Mouse (Mus musculus) heart, adult 2 months (tissue): Measurements from ENCODE around the gene Stxbp5. TPM values are rescaled to one million over a fixed set of nuclear protein-coding genes. Genes with fewer than 3 reads are reported as not detected.

Experiments
- DNase-seq, 2 experiments: peaks; one replicate each; pipeline ENCODE4 v3.0.0; 2021
- H3K27ac ChIP-seq: fragments of 200-600 bp; 2 replicates; pipeline ENCODE4 v1.8.1; 2022
- H3K27me3 ChIP-seq: fragments of 200-500 bp; 2 replicates; pipeline ENCODE4 v1.6.1; 2012; ENCODE audit warnings: mild to moderate bottlenecking, low read length, inconsistent platforms, mixed read lengths; ENCODE audit not compliant: control insufficient read depth, insufficient read depth
- H3K36me3 ChIP-seq: fragments of 200-500 bp; 2 replicates; pipeline ENCODE4 v1.6.1; 2012; ENCODE audit warnings: low read length, inconsistent platforms; ENCODE audit not compliant: control insufficient read depth, insufficient read depth
- H3K4me1 ChIP-seq: fragments of 200-500 bp; 2 replicates; pipeline ENCODE4 v1.6.1; 2011; ENCODE audit warnings: low read length; ENCODE audit not compliant: control insufficient read depth, insufficient read depth
- H3K4me3 ChIP-seq: fragments of 200-600 bp; 2 replicates; pipeline ENCODE4 v1.8.1; 2022
- H3K79me2 ChIP-seq: fragments of 200-500 bp; replicated peaks from 2 replicates; pipeline ENCODE4 v1.6.1; 2012; ENCODE audit warnings: mild to moderate bottlenecking, inconsistent platforms, low read length, moderate library complexity, mixed read lengths; ENCODE audit not compliant: control insufficient read depth, insufficient read depth
- H3K9ac ChIP-seq: fragments of 200-500 bp; 2 replicates; pipeline ENCODE4 v1.6.1; 2012; ENCODE audit warnings: low read depth, mild to moderate bottlenecking, control low read depth, inconsistent platforms, low read length, mixed read lengths
- CTCF ChIP-seq: fragments of 200-600 bp; IDR thresholded peaks from 2 replicates; pipeline ENCODE4 v1.8.1; 2022; ENCODE audit warnings: antibody characterized with exemption, mild to moderate bottlenecking, moderate library complexity
- EP300 ChIP-seq: fragments of 200-500 bp; IDR thresholded peaks from 2 replicates; pipeline ENCODE4 v1.6.1; 2011; ENCODE audit warnings: low read depth, low read length, control low read depth; ENCODE audit not compliant: insufficient read depth
- POLR2A ChIP-seq: fragments of 200-500 bp; IDR thresholded peaks from 2 replicates; pipeline ENCODE4 v1.6.1; 2011; ENCODE audit warnings: mild to moderate bottlenecking, low read depth, low read length, control low read depth; ENCODE audit not compliant: insufficient read depth
- WGBS: fragments of 180-500 bp; shearing (Covaris S2); methylation state at CpG from one replicate; pipeline ENCODE4 v1.1.7; 2018; 5-methylcytosine and 5-hydroxymethylcytosine counted together
- intact Hi-C: fragments of 180-260 bp; cut with DNase I; formaldehyde crosslinking; loops from one replicate; pipeline ENCODE4 v1.15.1; 2025
- polyA plus RNA-seq: library from polyadenylated mRNA; depleted of rRNA; stranded (reverse); fragments of >200 nt; gene quantifications from 2 replicates; pipeline ENCODE4 v1.2.3, GENCODE M21; 2012; rRNA removed
- total RNA-seq, 2 experiments: library from RNA; stranded (reverse); gene quantifications; 2 replicates each; pipeline ENCODE4 v1.2.3; 2021

Gene Stxbp5
- total and polyA plus RNA-seq, 3 experiments = 8.4 to 13.7 (median 11.9) TPM

DNA sequence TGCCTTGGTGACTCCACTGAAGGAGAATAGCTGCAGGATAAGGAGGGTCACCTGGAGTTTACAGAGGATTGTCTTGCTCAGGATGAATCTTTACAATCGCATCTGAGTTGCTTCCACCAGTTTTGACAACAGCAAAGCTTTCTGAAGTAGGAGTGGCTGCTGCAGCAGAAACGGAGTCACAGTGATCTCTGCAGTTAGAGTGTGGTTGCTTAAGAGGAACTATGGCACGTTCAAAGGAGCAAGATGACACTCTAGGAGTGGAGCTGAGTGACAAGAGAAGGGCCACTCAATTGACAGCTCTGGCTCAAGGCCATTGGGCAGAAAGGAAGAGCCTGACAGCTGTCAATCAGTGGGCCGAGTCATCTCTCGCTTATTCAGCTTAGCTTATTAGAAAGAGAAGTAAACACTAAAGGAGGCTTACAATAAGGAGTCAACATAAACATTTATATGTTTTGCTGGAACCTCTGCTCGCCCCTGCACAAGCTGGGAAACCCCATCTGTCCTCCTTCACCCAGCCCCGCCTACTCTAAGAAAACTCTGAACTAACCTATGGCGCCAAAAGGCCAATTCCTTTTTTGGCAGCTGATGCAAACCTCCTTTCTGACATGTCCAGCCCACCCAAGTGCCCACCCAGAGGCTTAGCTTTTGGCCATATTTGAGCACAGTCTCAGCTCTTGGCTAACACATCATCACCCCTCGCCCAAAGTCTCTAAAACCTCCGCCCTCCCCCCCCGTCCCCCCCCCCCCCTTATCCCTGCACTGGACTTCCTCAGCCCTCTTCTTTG, 178.2 kb downstream of the Stxbp5 start:
- Histone ChIP-seq H3K27me3 (no peaks in the 10 kb centered on the region), H3K27ac (no peak overlapping the region), H3K9ac (no peak overlapping the region), H3K79me2 (no peaks in the 10 kb centered on the region), H3K4me3 (no peak overlapping the region), H3K4me1 (no peaks in the 10 kb centered on the region), H3K36me3 (no peaks in the 10 kb centered on the region)
- DNase-seq = no peak
- 82% methylated on average over 11 of the region's 11 CpGs for WGBS
- intact Hi-C loops = no loop called here
- TF ChIP-seq EP300 = no peak
- no peak for TF ChIP-seq CTCF
- no peak for TF ChIP-seq POLR2A

DNA sequence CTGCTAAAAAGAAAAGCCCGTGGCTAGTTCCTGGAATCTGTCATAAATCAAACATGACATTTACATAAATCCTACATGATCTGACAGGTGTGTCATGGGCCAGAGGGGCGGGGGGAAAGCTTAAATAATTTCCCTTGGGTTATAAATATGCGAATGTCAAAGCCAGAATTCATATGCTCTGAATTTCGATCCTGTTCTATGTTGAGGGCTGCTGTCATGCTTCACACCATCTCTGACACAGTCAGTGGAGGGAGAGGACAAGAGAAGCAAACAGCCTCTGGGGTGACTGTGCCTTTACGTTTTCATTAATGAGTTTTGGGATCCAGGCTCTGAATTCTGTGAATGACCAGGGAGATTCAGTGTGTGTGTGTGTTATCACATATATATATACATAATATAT, 180.9 kb downstream of the Stxbp5 start:
- TF ChIP-seq CTCF (no peak), POLR2A (no peak), EP300 (no peak)
- Histone ChIP-seq H3K4me1 (no peaks in the 10 kb centered on the region), H3K27ac (no peak overlapping the region), H3K4me3 (no peak overlapping the region), H3K9ac (no peak overlapping the region), H3K79me2 (no peaks in the 10 kb centered on the region), H3K36me3 (no peaks in the 10 kb centered on the region), H3K27me3 (no peaks in the 10 kb centered on the region)
- no peak for DNase-seq
- WGBS = 73% methylated on average over 5 of the region's 5 CpGs
- intact Hi-C loops = no loop called here

DNA sequence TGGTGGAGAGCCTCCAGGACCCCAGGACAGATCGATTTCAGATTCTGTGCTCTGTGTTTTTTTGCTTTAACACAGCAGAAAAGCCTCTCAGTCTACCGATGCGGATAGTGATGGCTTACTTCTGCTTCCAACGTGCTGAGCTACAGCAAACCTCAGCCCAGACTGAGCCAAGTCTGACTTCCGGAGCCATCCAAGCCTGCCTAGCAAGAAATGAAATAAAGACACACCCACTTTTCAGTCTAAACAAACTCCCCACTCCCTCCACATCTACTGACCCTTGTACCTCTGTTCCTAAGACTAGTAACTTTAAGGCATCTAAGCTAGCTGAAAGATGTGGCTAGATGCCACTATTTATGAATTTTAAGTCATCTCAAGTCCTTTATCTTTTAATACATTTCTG, 182.8 kb downstream of the Stxbp5 start:
- intact Hi-C loops = no loop called here
- WGBS = 48% methylated on average over 5 of the region's 5 CpGs
- Histone ChIP-seq H3K27me3 (no peaks in the 10 kb centered on the region), H3K4me1 (no peaks in the 10 kb centered on the region), H3K36me3 (no peaks in the 10 kb centered on the region), H3K27ac (no peak overlapping the region), H3K4me3 (no peak overlapping the region), H3K79me2 (no peaks in the 10 kb centered on the region), H3K9ac (no peak overlapping the region)
- no peak for DNase-seq
- no peak for TF ChIP-seq POLR2A
- TF ChIP-seq EP300 = no peak
- TF ChIP-seq CTCF = no peak

Other genes with a start within 250 kb of the Stxbp5 start
- 1 to 10 TPM; 3.0 to 3.8 TPM for gene Samd5, start 225.9 kb downstream of the Stxbp5 start, total RNA-seq
- 1.2 and 1.7 TPM in 2 replicates for gene Samd5, start 225.9 kb downstream of the Stxbp5 start, polyA plus RNA-seq